Mouse (Mus musculus) spleen, adult 2 months (tissue): ENCODE measurements at regions not wholly inside any gene's neighbourhood (a gene's known extent, or its start where the extent isn't known, plus 50 kb on each side); places are given as distances from the start of the nearest gene placed in this dataset.

Source experiments
- DNase-seq, 2 experiments: peaks; one replicate each; pipeline versions ENCODE4 v3.0.0 to v3.0.0-alpha.2; 2012 to 2021; ENCODE audit warnings: low spot score in 2 of 2, low read depth in 1 of 2
- H3K27ac ChIP-seq: fragments of 200-500 bp; 2 replicates; pipeline ENCODE4 v1.5.1; 2012; ENCODE audit warnings: low read length, inconsistent platforms; ENCODE audit not compliant: insufficient read depth
- H3K27me3 ChIP-seq: fragments of 200-500 bp; 2 replicates; pipeline ENCODE4 v1.6.1; 2012; ENCODE audit warnings: mild to moderate bottlenecking, moderate library complexity, low read length, inconsistent platforms; ENCODE audit not compliant: control insufficient read depth, insufficient read depth
- H3K36me3 ChIP-seq: fragments of 200-500 bp; 2 replicates; pipeline ENCODE4 v1.6.1; 2012; ENCODE audit warnings: mild to moderate bottlenecking, low read length, inconsistent platforms; ENCODE audit not compliant: control insufficient read depth, insufficient read depth
- H3K4me1 ChIP-seq: fragments of 200-500 bp; 2 replicates; pipeline ENCODE4 v1.6.1; 2011; ENCODE audit warnings: inconsistent platforms; ENCODE audit not compliant: control insufficient read depth, insufficient read depth, insufficient read length
- H3K4me3 ChIP-seq: fragments of 200-500 bp; 2 replicates; pipeline ENCODE4 v1.5.1; 2011; ENCODE audit warnings: mild to moderate bottlenecking, inconsistent platforms; ENCODE audit not compliant: insufficient read depth, insufficient read length; ENCODE audit errors: extremely low read depth
- CTCF ChIP-seq: fragments of 200-500 bp; IDR thresholded peaks from 2 replicates; pipeline ENCODE4 v1.5.1; 2011; ENCODE audit warnings: mild to moderate bottlenecking, inconsistent platforms; ENCODE audit not compliant: insufficient read depth, insufficient read length, insufficient replicate concordance; ENCODE audit errors: extremely low read depth
- POLR2A ChIP-seq: fragments of 200-500 bp; IDR thresholded peaks from 2 replicates; pipeline ENCODE4 v1.6.1; 2011; ENCODE audit warnings: low read depth, low read length, inconsistent platforms
- WGBS: fragments of 180-500 bp; shearing (Covaris S2); methylation state at CpG from one replicate; pipeline ENCODE4 v1.1.7; 2018; 5-methylcytosine and 5-hydroxymethylcytosine counted together

DNA sequence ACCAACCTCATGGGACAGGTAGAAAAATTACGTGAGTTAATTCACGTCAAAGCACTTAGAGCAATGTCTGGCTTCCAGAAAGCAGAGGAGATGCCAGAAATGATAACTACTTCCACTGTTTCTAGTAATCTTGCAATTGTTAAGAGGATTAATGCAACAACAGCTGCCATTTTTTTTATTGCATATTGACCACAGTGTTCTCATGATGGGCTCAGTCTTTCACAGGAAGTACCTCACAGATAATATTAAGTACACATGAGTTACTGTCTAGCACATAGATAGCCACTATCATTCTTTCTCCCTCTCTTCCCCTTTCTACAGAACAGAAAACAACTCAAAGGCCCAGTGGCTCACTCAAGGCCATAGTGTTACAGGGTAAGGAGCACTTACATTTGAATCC lies 104.8 kb upstream of the Abca1 start:
- H3K4me3 ChIP-seq = no peak overlapping the region
- no peaks in the 10 kb centered on the region for H3K36me3 ChIP-seq
- no peaks in the 10 kb centered on the region for H3K27me3 ChIP-seq
- 84% methylated on average over 2 of the region's 2 CpGs for WGBS
- no peak overlapping the region for H3K27ac ChIP-seq
- DNase-seq = no peak
- TF ChIP-seq CTCF = no peak
- TF ChIP-seq POLR2A = no peak
- H3K4me1 ChIP-seq = peaks cover 3% of the 10 kb centered on the region; the same call in 1 of the 2 replicates

DNA sequence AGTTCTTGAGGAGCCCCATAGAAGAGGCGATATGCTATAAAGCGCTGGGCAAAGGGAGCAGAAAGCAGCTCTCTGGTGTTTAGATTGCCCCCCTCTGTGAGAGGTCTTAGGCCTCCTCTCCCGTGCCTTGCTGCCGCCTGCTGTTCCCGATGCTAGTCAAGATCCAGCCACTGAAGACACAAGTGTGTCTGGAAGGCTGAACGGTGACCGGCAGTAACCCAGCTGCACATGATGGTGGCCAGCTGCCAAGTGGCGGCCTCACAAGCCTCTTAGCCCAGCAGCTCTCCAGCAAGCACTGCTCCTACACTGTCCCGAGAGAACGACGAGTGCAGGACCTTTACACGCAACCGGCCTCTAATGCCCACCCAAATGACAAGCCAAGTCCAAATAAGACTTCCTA lies 104.1 kb upstream of the Abca1 start:
- Histone ChIP-seq H3K4me1 (peaks cover 2% of the 10 kb centered on the region; the same call in 1 of the 2 replicates), H3K27ac (no peak overlapping the region), H3K27me3 (no peaks in the 10 kb centered on the region), H3K36me3 (no peaks in the 10 kb centered on the region), H3K4me3 (no peak overlapping the region)
- 74% methylated on average over 13 of the region's 13 CpGs for WGBS
- TF ChIP-seq CTCF (no peak), POLR2A (no peak)
- peak in 1 of 2 experiments; percentile 21 for DNase-seq

DNA sequence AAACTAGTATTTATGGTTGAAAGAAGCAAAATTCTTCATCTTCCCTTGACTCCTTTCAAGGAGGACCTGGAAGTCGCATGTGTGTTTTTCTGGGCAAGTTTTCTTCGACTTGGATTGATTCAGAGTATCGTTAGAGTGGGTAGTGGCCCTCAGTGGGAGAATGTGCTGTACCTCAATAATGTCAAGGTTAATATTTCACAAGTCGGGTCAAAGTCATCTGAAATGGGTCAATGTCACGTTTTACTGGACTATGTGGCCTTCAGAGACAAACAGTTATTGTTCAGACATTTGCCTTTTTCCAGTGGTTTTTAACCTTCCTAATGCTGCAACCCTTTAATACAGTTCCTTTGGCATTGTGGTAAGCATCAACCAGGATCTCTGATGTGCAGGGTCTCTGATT lies 102.8 kb upstream of the Abca1 start:
- no peak overlapping the region for H3K27ac ChIP-seq
- no peaks in the 10 kb centered on the region for H3K36me3 ChIP-seq
- H3K27me3 ChIP-seq = no peaks in the 10 kb centered on the region
- TF ChIP-seq POLR2A = no peak
- TF ChIP-seq CTCF = no peak
- no peak overlapping the region for H3K4me3 ChIP-seq
- DNase-seq = no peak
- WGBS = 90% methylated on average over 5 of the region's 5 CpGs
- H3K4me1 ChIP-seq = no peaks in the 10 kb centered on the region

DNA sequence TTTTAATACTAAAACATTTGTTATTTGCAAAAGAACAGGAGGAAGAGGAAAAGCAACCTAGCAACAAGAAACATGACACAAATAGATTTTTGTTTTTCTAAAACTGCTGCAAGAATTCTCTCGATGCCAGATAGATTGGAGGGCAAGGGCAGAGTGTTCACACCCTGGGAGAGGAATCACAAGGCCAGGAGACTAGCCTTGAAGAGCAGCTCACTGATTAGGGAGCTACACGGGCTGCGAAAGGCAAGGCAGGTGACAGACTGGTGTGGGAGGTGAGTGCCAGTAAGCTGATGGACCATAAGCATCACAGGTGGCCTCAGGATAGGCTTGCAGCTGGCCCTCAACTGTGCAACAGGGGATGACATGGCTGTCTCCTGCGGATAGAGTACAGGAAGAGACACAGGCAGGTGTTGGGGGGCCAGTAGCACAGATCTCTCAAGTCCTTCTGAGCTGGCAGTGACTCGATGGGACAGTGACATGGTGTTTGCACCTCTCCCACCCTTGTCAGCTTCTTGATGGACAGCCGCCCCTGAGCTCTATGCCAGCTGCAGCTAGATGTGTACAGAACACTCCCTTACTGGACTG lies 102.0 kb upstream of the Abca1 start:
- Histone ChIP-seq H3K27me3 (no peaks in the 10 kb centered on the region), H3K4me1 (no peaks in the 10 kb centered on the region), H3K4me3 (no peak overlapping the region), H3K27ac (no peak overlapping the region), H3K36me3 (no peaks in the 10 kb centered on the region)
- TF ChIP-seq POLR2A = no peak
- TF ChIP-seq CTCF = no peak
- DNase-seq = no peak
- 66% methylated on average over 6 of the region's 6 CpGs for WGBS

DNA sequence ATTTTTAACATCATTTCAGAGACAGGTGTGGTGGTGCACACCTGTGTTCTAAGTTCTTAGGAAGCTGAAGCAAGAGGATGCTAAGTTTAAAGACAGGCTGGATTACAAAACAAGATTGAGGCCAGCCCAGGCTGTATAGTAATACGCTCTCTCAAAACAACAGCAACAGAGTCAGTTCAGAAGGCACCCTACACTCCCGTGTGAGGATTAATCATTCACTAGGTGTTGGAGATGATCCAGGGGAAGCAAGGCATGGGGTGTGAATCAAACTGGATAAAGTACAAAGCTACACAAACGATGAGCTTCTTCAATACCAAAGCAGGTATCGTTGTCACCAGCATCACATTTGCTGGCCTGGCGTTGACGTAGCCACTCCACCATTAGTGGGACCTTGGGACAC lies 99.3 kb upstream of the Abca1 start:
- Histone ChIP-seq H3K27me3 (no peaks in the 10 kb centered on the region), H3K27ac (no peak overlapping the region), H3K4me3 (no peak overlapping the region), H3K4me1 (no peaks in the 10 kb centered on the region), H3K36me3 (no peaks in the 10 kb centered on the region)
- TF ChIP-seq CTCF (no peak), POLR2A (no peak)
- 96% methylated on average over 6 of the region's 6 CpGs for WGBS
- DNase-seq = no peak

DNA sequence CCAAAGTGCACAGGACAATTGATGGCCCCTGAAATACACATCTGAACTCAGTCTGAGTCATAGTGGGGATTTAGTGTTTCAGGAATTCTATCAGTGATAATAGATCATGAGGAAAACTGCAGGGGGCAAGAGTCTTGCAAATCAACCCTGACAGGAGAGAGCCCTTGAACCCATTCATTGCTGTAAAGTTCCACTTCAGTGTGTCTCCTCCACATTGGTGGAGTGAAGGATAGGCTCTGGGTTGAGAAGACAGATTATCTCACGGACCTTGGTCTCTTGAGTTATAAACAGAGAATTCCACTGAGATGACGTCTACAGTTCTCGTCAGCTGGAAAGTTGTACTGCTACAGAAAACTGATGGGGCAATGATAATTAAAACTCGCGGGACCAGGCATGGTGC lies 97.3 kb upstream of the Abca1 start:
- H3K36me3 ChIP-seq = no peaks in the 10 kb centered on the region
- H3K27ac ChIP-seq = no peak overlapping the region
- DNase-seq = no peak
- TF ChIP-seq CTCF (no peak), POLR2A (no peak)
- WGBS = 87% methylated on average over 5 of the region's 5 CpGs
- no peaks in the 10 kb centered on the region for H3K27me3 ChIP-seq
- no peak overlapping the region for H3K4me3 ChIP-seq
- no peaks in the 10 kb centered on the region for H3K4me1 ChIP-seq

DNA sequence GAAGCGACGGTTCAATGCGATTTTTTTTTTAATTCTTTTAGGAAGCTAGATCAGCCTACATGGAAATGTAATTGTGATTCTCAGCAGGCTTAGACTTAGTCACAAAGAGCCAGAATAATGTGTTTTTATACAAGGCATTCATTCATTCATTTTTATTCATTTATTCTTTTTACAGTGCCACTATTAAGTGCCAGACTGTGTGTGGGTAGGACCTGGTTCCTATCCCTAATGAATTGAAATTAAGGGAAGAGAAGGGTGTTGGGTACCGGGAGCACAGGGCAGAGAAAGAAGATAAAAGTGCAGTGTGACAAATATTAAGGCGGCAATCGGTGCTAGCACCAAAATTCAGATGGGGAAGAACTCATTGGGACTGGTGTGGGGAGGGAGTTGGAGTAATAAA lies 94.8 kb upstream of the Abca1 start:
- no peaks in the 10 kb centered on the region for H3K4me1 ChIP-seq
- no peak for DNase-seq
- no peaks in the 10 kb centered on the region for H3K36me3 ChIP-seq
- 88% methylated on average over 6 of the region's 6 CpGs for WGBS
- no peak overlapping the region for H3K27ac ChIP-seq
- TF ChIP-seq CTCF = no peak
- TF ChIP-seq POLR2A = no peak
- H3K27me3 ChIP-seq = no peaks in the 10 kb centered on the region
- no peak overlapping the region for H3K4me3 ChIP-seq
